Mouse (Mus musculus): ENCODE measurements at regions not wholly inside any gene's neighbourhood (a gene's known extent, or its start where the extent isn't known, plus 50 kb on each side); places are given as distances from the start of the nearest gene placed in this dataset.

DNA sequence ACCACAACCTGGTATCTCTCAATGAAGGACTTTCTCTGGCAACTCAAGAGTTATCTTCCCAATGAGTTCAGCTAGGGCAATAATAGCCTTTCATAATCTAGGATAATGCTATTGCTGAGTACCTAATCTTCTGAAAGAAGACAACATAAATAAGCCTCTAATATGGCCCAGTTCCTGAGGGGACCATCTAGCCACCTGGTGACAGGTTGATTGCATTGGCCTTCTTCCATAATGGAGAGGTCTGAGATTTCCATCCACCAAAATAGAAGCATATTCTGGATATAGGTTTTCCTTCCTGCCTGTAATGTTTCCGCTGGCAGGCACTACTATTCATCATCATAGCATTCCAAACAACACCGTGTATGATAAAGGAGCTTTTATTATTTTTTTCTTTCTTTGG, 1694.2 kb upstream of the Gm6569 start:
- H3K4me3 ChIP-seq (ENCODE audit: control insufficient read depth, insufficient read depth, low read length): no peak overlapping the region
- no peaks in the 10 kb centered on the region for H3K27me3 ChIP-seq (ENCODE audit: control insufficient read depth, insufficient read depth, low read length)
- 86% methylated on average over 2 of the region's 2 CpGs for WGBS
- H3K36me3 ChIP-seq (ENCODE audit: control insufficient read depth, insufficient read depth, low read length): no peaks in the 10 kb centered on the region
- no peak overlapping the region for H3K27ac ChIP-seq (ENCODE audit: control insufficient read depth, insufficient read depth, low read length)
- no peaks in the 10 kb centered on the region for H3K4me1 ChIP-seq (replicated peaks; ENCODE audit: control insufficient read depth, insufficient read depth, low read length)
- no peak for DNase-seq
- TF ChIP-seq POLR2A (IDR thresholded peaks at IDR 0.05; ENCODE audit: control insufficient read depth, extremely low read depth, insufficient read depth, low read length, poor library complexity) (no peak), CTCF (IDR thresholded peaks at IDR 0.05; ENCODE audit: borderline replicate concordance, control insufficient read depth, extremely low read depth, insufficient read depth, low read length, poor library complexity) (no peak)

DNA sequence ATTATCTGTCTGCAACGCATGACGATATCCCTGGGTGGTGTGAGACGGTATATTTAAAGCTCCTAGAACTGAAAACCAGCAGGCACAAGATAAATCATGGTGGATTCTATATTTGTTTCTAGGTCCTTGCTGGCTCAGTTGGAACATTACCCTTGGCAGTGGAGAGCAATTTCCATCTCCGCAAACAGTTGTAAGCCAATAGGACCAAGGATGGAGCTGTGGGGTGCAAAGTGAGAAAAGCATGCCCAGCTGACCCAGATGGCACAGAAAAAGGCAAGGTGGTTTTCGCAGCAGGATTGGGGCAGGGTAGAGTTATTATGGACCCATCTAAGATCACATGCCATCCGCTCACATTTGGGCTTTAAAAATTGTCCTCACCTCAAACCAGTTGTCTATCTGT, 1683.8 kb upstream of the Gm6569 start:
- H3K27ac ChIP-seq (ENCODE audit: control insufficient read depth, insufficient read depth, low read length): no peak overlapping the region
- no peak for DNase-seq
- WGBS: 93% methylated on average over 6 of the region's 6 CpGs
- no peaks in the 10 kb centered on the region for H3K4me1 ChIP-seq (replicated peaks; ENCODE audit: control insufficient read depth, insufficient read depth, low read length)
- TF ChIP-seq CTCF (IDR thresholded peaks at IDR 0.05; ENCODE audit: borderline replicate concordance, control insufficient read depth, extremely low read depth, insufficient read depth, low read length, poor library complexity): no peak
- TF ChIP-seq POLR2A (IDR thresholded peaks at IDR 0.05; ENCODE audit: control insufficient read depth, extremely low read depth, insufficient read depth, low read length, poor library complexity): no peak
- no peaks in the 10 kb centered on the region for H3K27me3 ChIP-seq (ENCODE audit: control insufficient read depth, insufficient read depth, low read length)
- H3K36me3 ChIP-seq (ENCODE audit: control insufficient read depth, insufficient read depth, low read length): no peaks in the 10 kb centered on the region
- H3K4me3 ChIP-seq (ENCODE audit: control insufficient read depth, insufficient read depth, low read length): no peak overlapping the region

DNA sequence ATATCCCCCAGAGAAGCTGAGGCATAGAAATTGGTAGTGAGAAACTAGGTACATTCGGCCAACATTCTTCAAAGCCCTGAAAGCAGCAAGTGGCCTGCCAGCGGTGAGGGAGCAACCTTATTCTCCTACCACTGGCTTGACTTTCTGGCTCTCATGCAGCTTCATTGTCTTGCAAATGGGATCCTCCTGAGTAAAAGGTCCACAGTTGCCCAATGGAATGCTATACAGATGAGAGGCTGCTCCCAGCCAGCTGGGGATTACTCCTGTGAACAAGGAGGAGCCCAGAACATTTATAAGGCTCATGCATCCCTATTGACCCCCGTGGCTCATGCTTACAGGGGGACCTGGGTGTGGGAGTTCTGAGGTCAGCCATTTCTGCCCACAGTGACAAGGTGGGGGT, 1675.9 kb upstream of the Gm6569 start:
- Histone ChIP-seq H3K36me3 (ENCODE audit: control insufficient read depth, insufficient read depth, low read length) (no peaks in the 10 kb centered on the region), H3K4me3 (ENCODE audit: control insufficient read depth, insufficient read depth, low read length) (no peak overlapping the region), H3K4me1 (replicated peaks; ENCODE audit: control insufficient read depth, insufficient read depth, low read length) (no peaks in the 10 kb centered on the region), H3K27me3 (ENCODE audit: control insufficient read depth, insufficient read depth, low read length) (no peaks in the 10 kb centered on the region), H3K27ac (ENCODE audit: control insufficient read depth, insufficient read depth, low read length) (no peak overlapping the region)
- 77% methylated on average over 3 of the region's 3 CpGs for WGBS
- no peak for DNase-seq
- TF ChIP-seq CTCF (IDR thresholded peaks at IDR 0.05; ENCODE audit: borderline replicate concordance, control insufficient read depth, extremely low read depth, insufficient read depth, low read length, poor library complexity) (no peak), POLR2A (IDR thresholded peaks at IDR 0.05; ENCODE audit: control insufficient read depth, extremely low read depth, insufficient read depth, low read length, poor library complexity) (no peak)

DNA sequence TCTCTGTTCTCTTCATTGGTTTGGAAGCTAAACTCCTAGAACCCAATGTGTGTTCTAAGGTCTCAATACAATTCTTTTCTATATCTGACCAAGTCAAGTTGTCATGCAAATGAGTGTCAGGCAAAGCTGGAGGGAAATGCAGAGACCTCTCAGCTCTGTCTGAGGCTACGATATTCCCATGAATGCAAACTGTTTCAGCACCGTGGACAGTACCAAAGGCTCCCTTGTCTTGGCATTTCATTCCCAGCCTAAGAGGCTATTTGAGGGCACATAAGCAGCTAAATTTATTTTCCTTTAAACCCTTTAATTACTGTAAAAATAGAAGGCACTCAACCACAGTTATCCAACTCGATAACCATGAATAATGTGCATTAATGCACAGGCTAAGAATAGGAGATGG, 1633.5 kb upstream of the Gm6569 start:
- DNase-seq: no peak
- Histone ChIP-seq H3K4me3 (ENCODE audit: control insufficient read depth, insufficient read depth, low read length) (no peak overlapping the region), H3K4me1 (replicated peaks; ENCODE audit: control insufficient read depth, insufficient read depth, low read length) (no peaks in the 10 kb centered on the region), H3K36me3 (ENCODE audit: control insufficient read depth, insufficient read depth, low read length) (no peaks in the 10 kb centered on the region), H3K27ac (ENCODE audit: control insufficient read depth, insufficient read depth, low read length) (no peak overlapping the region), H3K27me3 (ENCODE audit: control insufficient read depth, insufficient read depth, low read length) (no peaks in the 10 kb centered on the region)
- no peak for TF ChIP-seq POLR2A (IDR thresholded peaks at IDR 0.05; ENCODE audit: control insufficient read depth, extremely low read depth, insufficient read depth, low read length, poor library complexity)
- TF ChIP-seq CTCF (IDR thresholded peaks at IDR 0.05; ENCODE audit: borderline replicate concordance, control insufficient read depth, extremely low read depth, insufficient read depth, low read length, poor library complexity): no peak
- 47% methylated on average over 3 of the region's 3 CpGs for WGBS

DNA sequence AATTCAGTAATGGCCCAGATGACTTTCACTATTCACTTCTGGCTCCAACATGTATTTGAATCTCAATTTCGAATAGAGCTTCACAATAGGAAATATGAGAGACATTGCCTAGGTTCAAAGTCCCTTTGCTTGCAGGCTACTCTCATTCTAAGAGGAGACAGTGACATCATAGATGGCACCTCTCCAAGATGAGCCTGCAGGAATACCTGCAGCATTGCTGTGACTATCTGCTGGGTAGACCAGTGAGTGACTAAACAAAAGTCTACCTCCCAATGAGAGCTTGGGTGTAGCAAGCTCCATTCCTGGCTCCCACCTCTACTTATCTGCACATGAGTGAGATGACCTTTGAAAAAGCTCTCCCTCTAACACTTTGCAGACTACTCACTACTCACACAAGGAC, 1632.6 kb upstream of the Gm6569 start:
- DNase-seq: no peak
- no peaks in the 10 kb centered on the region for H3K4me1 ChIP-seq (replicated peaks; ENCODE audit: control insufficient read depth, insufficient read depth, low read length)
- 50% methylated on average over 1 of the region's 1 CpGs for WGBS
- H3K4me3 ChIP-seq (ENCODE audit: control insufficient read depth, insufficient read depth, low read length): no peak overlapping the region
- no peaks in the 10 kb centered on the region for H3K27me3 ChIP-seq (ENCODE audit: control insufficient read depth, insufficient read depth, low read length)
- TF ChIP-seq CTCF (IDR thresholded peaks at IDR 0.05; ENCODE audit: borderline replicate concordance, control insufficient read depth, extremely low read depth, insufficient read depth, low read length, poor library complexity): no peak
- no peak for TF ChIP-seq POLR2A (IDR thresholded peaks at IDR 0.05; ENCODE audit: control insufficient read depth, extremely low read depth, insufficient read depth, low read length, poor library complexity)
- H3K36me3 ChIP-seq (ENCODE audit: control insufficient read depth, insufficient read depth, low read length): no peaks in the 10 kb centered on the region
- no peak overlapping the region for H3K27ac ChIP-seq (ENCODE audit: control insufficient read depth, insufficient read depth, low read length)

DNA sequence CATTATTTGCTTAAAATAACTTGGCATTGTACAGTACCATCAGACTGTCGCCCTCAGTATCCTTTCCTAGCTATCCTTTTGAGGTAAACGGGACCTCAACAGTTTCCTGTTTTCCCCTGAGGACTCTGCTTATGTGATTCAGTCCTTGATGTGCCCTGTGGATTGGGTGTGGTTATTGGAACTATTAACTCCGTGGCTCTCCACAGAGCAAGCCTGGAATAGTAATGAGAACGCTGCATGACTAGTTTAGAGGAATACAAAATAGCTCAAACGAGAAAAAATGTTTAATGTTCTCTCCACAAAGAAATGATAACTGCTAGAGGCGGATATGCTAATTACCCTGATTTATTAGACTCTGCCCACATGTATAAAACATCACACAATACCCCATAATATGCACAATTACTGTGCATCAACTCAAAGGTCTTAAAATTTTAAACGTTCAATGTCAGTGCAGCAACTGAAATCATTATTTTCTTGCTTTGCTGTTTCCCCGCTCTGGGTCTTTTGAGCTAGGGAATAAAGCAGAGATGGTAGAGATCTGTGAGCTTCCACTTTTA, 1629.0 kb upstream of the Gm6569 start:
- TF ChIP-seq POLR2A (IDR thresholded peaks at IDR 0.05; ENCODE audit: control insufficient read depth, extremely low read depth, insufficient read depth, low read length, poor library complexity): no peak
- no peak for TF ChIP-seq CTCF (IDR thresholded peaks at IDR 0.05; ENCODE audit: borderline replicate concordance, control insufficient read depth, extremely low read depth, insufficient read depth, low read length, poor library complexity)
- Histone ChIP-seq H3K4me1 (replicated peaks; ENCODE audit: control insufficient read depth, insufficient read depth, low read length) (no peaks in the 10 kb centered on the region), H3K27me3 (ENCODE audit: control insufficient read depth, insufficient read depth, low read length) (no peaks in the 10 kb centered on the region), H3K27ac (ENCODE audit: control insufficient read depth, insufficient read depth, low read length) (no peak overlapping the region), H3K4me3 (ENCODE audit: control insufficient read depth, insufficient read depth, low read length) (no peak overlapping the region), H3K36me3 (ENCODE audit: control insufficient read depth, insufficient read depth, low read length) (no peaks in the 10 kb centered on the region)
- 68% methylated on average over 8 of the region's 8 CpGs for WGBS
- DNase-seq: no peak

DNA sequence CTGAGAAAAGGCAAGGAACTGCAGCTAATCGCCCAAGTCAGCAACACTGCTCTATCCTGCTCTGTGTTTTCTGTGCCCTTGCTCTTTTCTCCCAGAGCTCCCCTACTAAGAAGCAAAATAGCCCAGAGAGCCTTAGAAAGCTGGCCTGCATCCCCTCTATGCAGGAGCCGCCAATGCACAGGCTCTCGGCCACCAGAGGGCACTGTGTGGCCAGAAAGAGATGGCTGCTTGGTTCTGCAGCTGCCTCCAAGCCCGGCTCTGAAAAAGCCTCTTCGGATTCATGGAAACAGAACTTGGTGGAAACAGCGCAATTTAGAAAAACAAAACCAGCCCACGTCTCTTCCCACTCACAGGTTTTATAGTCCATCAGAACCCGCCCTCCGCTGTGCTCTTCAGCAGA, 1628.4 kb upstream of the Gm6569 start:
- Histone ChIP-seq H3K4me1 (replicated peaks; ENCODE audit: control insufficient read depth, insufficient read depth, low read length) (no peaks in the 10 kb centered on the region), H3K27me3 (ENCODE audit: control insufficient read depth, insufficient read depth, low read length) (no peaks in the 10 kb centered on the region), H3K4me3 (ENCODE audit: control insufficient read depth, insufficient read depth, low read length) (no peak overlapping the region), H3K27ac (ENCODE audit: control insufficient read depth, insufficient read depth, low read length) (no peak overlapping the region), H3K36me3 (ENCODE audit: control insufficient read depth, insufficient read depth, low read length) (no peaks in the 10 kb centered on the region)
- 25% methylated on average over 9 of the region's 9 CpGs for WGBS
- TF ChIP-seq POLR2A (IDR thresholded peaks at IDR 0.05; ENCODE audit: control insufficient read depth, extremely low read depth, insufficient read depth, low read length, poor library complexity) (no peak), CTCF (IDR thresholded peaks at IDR 0.05; ENCODE audit: borderline replicate concordance, control insufficient read depth, extremely low read depth, insufficient read depth, low read length, poor library complexity) (0 out of 2 replicates have a peak, but pooled peaks have one; percentile 29)
- DNase-seq: peak; percentile 14
